Mouse (Mus musculus) heart, adult 2 months (tissue): ENCODE results near the gene Mctp1. TPM values are rescaled to one million over a fixed set of nuclear protein-coding genes. Genes with fewer than 3 reads are reported as not detected.

Source experiments
- DNase-seq, 2 experiments: peaks; one replicate each; pipeline ENCODE4 v3.0.0; 2021
- H3K27ac ChIP-seq: fragments of 200-600 bp; 2 replicates; pipeline ENCODE4 v1.8.1; 2022
- H3K27me3 ChIP-seq: fragments of 200-500 bp; 2 replicates; pipeline ENCODE4 v1.6.1; 2012; ENCODE audit warnings: mild to moderate bottlenecking, low read length, inconsistent platforms, mixed read lengths; ENCODE audit not compliant: control insufficient read depth, insufficient read depth
- H3K36me3 ChIP-seq: fragments of 200-500 bp; 2 replicates; pipeline ENCODE4 v1.6.1; 2012; ENCODE audit warnings: low read length, inconsistent platforms; ENCODE audit not compliant: control insufficient read depth, insufficient read depth
- H3K4me1 ChIP-seq: fragments of 200-500 bp; 2 replicates; pipeline ENCODE4 v1.6.1; 2011; ENCODE audit warnings: low read length; ENCODE audit not compliant: control insufficient read depth, insufficient read depth
- H3K4me3 ChIP-seq: fragments of 200-600 bp; 2 replicates; pipeline ENCODE4 v1.8.1; 2022
- H3K79me2 ChIP-seq: fragments of 200-500 bp; replicated peaks from 2 replicates; pipeline ENCODE4 v1.6.1; 2012; ENCODE audit warnings: mild to moderate bottlenecking, inconsistent platforms, low read length, moderate library complexity, mixed read lengths; ENCODE audit not compliant: control insufficient read depth, insufficient read depth
- H3K9ac ChIP-seq: fragments of 200-500 bp; 2 replicates; pipeline ENCODE4 v1.6.1; 2012; ENCODE audit warnings: low read depth, mild to moderate bottlenecking, control low read depth, inconsistent platforms, low read length, mixed read lengths
- CTCF ChIP-seq: fragments of 200-600 bp; IDR thresholded peaks from 2 replicates; pipeline ENCODE4 v1.8.1; 2022; ENCODE audit warnings: antibody characterized with exemption, mild to moderate bottlenecking, moderate library complexity
- EP300 ChIP-seq: fragments of 200-500 bp; IDR thresholded peaks from 2 replicates; pipeline ENCODE4 v1.6.1; 2011; ENCODE audit warnings: low read depth, low read length, control low read depth; ENCODE audit not compliant: insufficient read depth
- POLR2A ChIP-seq: fragments of 200-500 bp; IDR thresholded peaks from 2 replicates; pipeline ENCODE4 v1.6.1; 2011; ENCODE audit warnings: mild to moderate bottlenecking, low read depth, low read length, control low read depth; ENCODE audit not compliant: insufficient read depth
- WGBS: fragments of 180-500 bp; shearing (Covaris S2); methylation state at CpG from one replicate; pipeline ENCODE4 v1.1.7; 2018; 5-methylcytosine and 5-hydroxymethylcytosine counted together
- intact Hi-C: fragments of 180-260 bp; cut with DNase I; formaldehyde crosslinking; loops from one replicate; pipeline ENCODE4 v1.15.1; 2025
- polyA plus RNA-seq: library from polyadenylated mRNA; depleted of rRNA; stranded (reverse); fragments of >200 nt; gene quantifications from 2 replicates; pipeline ENCODE4 v1.2.3, GENCODE M21; 2012
- total RNA-seq, 2 experiments: library from RNA; stranded (reverse); gene quantifications; 2 replicates each; pipeline ENCODE4 v1.2.3; 2021

Mctp1 gene
- total and polyA plus RNA-seq, 3 experiments, result 0.43 to 4.3 (median 2.5) TPM

DNA sequence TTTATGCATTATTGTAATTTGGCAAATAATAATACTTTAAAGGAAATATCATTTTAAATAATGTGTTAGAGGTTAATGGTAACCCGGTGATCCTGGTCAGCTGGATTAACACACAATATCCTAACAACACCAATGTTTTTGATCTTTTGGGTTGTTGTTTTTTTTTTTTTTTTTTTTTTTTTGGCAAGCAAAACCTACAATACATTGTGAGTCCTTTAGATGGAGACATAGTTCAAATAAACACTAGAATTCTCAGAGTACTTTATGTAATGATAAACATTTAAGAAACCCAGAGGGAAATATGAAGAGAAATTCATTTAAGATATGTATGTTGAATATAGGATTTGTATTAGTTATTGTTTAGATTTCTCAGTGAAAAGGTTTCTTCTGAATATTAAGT, 534.0 kb downstream of the Mctp1 start:
- Histone ChIP-seq H3K27ac (no peak overlapping the region), H3K9ac (no peak overlapping the region), H3K4me1 (no peaks in the 10 kb centered on the region), H3K27me3 (no peaks in the 10 kb centered on the region), H3K79me2 (no peaks in the 10 kb centered on the region), H3K4me3 (no peak overlapping the region), H3K36me3 (no peaks in the 10 kb centered on the region)
- intact Hi-C loops, result no loop called here
- DNase-seq, result no peak
- TF ChIP-seq CTCF (no peak), EP300 (no peak), POLR2A (no peak)
- WGBS, result 81% methylated on average over 1 of the region's 1 CpGs

DNA sequence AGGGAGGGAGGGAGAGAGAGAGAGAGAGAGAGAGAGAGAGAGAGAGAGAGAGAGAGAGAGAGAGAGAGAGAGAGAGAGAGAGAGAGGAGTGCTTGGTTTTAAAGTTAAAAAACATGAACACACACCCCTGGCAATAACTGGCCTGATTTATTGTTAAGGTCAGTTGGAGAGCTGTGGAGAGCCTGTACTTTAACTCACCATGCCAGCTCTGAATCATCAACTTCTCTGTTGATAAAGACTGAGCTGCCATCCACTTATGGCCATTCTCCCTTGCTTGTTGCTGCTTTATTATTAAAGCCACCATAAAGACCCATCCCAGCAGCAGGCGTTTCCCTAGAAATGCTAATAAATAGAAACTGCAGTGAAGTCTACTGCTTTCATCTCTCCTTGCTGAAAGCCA, 542.5 kb downstream of the Mctp1 start:
- 57% methylated on average over 1 of the region's 1 CpGs for WGBS
- intact Hi-C loops, result no loop called here
- TF ChIP-seq EP300, result no peak
- TF ChIP-seq CTCF, result no peak
- TF ChIP-seq POLR2A, result no peak
- no peaks in the 10 kb centered on the region for H3K36me3 ChIP-seq
- no peak for DNase-seq
- no peak overlapping the region for H3K9ac ChIP-seq
- no peak overlapping the region for H3K4me3 ChIP-seq
- no peak overlapping the region for H3K27ac ChIP-seq
- no peaks in the 10 kb centered on the region for H3K27me3 ChIP-seq
- no peaks in the 10 kb centered on the region for H3K4me1 ChIP-seq
- no peaks in the 10 kb centered on the region for H3K79me2 ChIP-seq

DNA sequence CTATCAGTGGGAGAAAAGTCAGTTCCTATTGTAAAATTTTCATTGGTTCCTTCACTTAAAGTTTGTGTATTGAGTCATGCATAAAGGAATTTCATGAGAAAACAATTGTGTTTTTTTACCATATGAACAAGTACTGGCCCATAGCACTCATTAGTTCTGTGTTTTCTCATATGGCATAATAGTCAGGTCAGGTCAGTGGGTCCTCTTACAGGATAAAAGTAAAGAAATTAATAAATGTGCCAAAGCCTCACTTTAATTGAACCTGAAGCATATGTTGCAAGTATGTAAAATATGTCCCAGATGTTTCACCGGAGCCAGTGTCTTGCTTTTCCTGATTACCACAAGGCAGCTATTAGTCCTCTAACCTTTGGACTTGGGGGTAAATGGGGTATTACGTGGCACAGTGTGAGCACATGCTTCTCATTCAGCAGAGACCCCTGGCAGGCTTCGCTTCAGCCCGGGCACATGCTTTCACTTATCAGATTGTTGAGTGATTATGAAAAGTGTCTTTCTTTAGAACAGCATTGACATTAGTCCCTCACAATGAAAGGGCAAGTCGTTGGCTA, 543.6 kb downstream of the Mctp1 start:
- Histone ChIP-seq H3K36me3 (no peaks in the 10 kb centered on the region), H3K27me3 (no peaks in the 10 kb centered on the region), H3K27ac (no peak overlapping the region), H3K4me1 (no peaks in the 10 kb centered on the region), H3K9ac (no peak overlapping the region), H3K79me2 (no peaks in the 10 kb centered on the region), H3K4me3 (no peak overlapping the region)
- no peak for TF ChIP-seq CTCF
- no peak for TF ChIP-seq POLR2A
- TF ChIP-seq EP300, result no peak
- intact Hi-C loops, result no loop called here
- WGBS, result 59% methylated on average over 5 of the region's 5 CpGs
- no peak for DNase-seq

DNA sequence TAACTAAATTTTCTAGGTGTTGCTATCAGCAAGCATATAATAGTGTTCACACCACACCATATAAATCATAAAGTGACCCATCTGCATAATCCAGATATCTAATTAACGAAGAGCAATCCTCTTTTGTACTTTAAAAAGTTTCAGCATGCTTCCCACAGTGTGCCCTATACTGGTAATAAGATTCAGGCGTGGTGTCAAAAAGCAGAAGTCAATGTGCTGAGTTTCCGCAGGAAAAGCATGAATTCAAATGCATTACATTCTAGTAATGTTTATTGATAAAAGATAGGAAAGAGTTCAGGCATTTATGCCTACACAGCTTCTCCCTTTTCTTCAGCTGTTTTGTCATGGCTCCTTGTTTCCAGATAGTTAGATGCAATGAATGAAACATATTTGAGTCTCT, 544.8 kb downstream of the Mctp1 start:
- Histone ChIP-seq H3K9ac (no peak overlapping the region), H3K27ac (no peak overlapping the region), H3K4me3 (no peak overlapping the region), H3K79me2 (no peaks in the 10 kb centered on the region), H3K36me3 (no peaks in the 10 kb centered on the region), H3K27me3 (no peaks in the 10 kb centered on the region), H3K4me1 (no peaks in the 10 kb centered on the region)
- DNase-seq, result no peak
- 77% methylated on average over 3 of the region's 3 CpGs for WGBS
- TF ChIP-seq CTCF, result no peak
- no peak for TF ChIP-seq POLR2A
- no peak for TF ChIP-seq EP300
- intact Hi-C loops, result no loop called here

GRCm38 (mm10) chr13:76932933-76933332, 548.6 kb downstream of the Mctp1 start:
- intact Hi-C loops, result no loop called here
- TF ChIP-seq EP300, result no peak
- TF ChIP-seq CTCF, result no peak
- TF ChIP-seq POLR2A, result no peak
- Histone ChIP-seq H3K36me3 (no peaks in the 10 kb centered on the region), H3K27ac (no peak overlapping the region), H3K9ac (no peak overlapping the region), H3K27me3 (no peaks in the 10 kb centered on the region), H3K4me1 (no peaks in the 10 kb centered on the region), H3K4me3 (no peak overlapping the region), H3K79me2 (no peaks in the 10 kb centered on the region)
- DNase-seq, result no peak
- WGBS, result 48% methylated on average over 5 of the region's 5 CpGs

GRCm38 (mm10) chr13:76949234-76949633, 564.9 kb downstream of the Mctp1 start:
- Histone ChIP-seq H3K9ac (no peak overlapping the region), H3K27me3 (no peaks in the 10 kb centered on the region), H3K79me2 (no peaks in the 10 kb centered on the region), H3K4me1 (no peaks in the 10 kb centered on the region), H3K4me3 (no peak overlapping the region), H3K27ac (no peak overlapping the region), H3K36me3 (no peaks in the 10 kb centered on the region)
- DNase-seq, result no peak
- intact Hi-C loops, result no loop called here
- TF ChIP-seq CTCF (no peak), POLR2A (no peak), EP300 (no peak)
